Mouse (Mus musculus) inflammation-experienced regulatory T-cells (primary cell): ENCODE measurements around the gene Zcwpw1. TPM values are rescaled to one million over a fixed set of nuclear protein-coding genes. Genes with fewer than 3 reads are reported as not detected.

Experiments
- polyA plus RNA-seq, 2 experiments: library from polyadenylated mRNA; unstranded; fragments of 100-300 nt; shearing (Covaris generic); gene quantifications; one replicate each; pipeline ENCODE4 v1.2.1; 2017

Gene Zcwpw1
- polyA plus RNA-seq: 10 to 100 TPM; 10.4 to 23.8 TPM

GRCm38 (mm10) chr5:137787151-137787928, at the start of gene Zcwpw1, which contains the start of gene Mepce:
TSS of gene Zcwpw1 (plus strand) at chr5:137787798.
TSS of gene Mepce (minus strand) at chr5:137787655.

DNA sequence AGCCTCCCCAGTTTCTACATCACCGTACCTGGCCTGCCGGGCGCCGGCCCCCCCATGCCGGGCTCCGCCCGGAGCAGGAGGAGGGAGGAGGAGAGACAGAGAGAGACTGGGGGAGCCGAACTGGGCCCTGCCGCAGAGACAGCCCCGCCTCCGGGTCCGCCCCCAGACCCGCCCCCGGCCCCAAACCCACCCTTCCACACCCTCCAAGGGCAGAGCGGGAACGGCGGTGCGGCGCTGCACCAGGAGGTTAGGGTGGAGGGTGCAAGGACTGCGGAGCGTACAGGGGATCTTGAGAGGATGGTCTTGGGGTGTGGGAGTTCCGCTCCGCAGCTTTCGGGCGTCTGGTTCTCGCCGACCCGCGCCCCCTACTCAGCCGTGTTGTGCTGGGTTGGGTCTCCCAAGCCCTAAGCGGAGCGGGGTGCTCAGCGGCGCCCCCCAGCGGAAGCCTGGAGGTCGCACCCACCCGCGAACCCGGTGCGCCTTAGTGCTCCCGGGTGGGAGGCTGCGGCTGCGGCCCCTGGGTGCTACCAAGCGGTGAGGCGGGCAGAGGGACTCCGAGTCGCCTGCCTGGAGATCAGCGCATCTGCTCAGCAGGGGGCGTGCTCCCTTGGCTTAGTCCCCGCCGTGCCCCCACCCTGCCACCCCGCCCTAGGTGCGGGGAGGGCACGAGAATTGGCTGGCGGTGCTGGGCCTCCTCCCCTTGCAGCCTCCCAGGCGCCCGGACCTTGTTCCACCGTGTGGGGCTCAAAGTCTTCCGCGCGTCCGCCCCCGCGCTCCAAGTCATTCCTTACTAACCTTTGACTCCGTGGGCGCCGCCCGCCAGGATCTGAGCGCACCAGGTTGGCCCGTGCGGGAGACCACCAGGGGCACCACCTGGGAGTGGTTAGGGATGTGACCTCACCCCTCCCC, 46.3 kb upstream of the Zcwpw1 start, which contains the start of gene Nyap1:
Gene Nyap1, minus strand, starts transcription at position 585 of the 909 bp plus-strand sequence.

DNA sequence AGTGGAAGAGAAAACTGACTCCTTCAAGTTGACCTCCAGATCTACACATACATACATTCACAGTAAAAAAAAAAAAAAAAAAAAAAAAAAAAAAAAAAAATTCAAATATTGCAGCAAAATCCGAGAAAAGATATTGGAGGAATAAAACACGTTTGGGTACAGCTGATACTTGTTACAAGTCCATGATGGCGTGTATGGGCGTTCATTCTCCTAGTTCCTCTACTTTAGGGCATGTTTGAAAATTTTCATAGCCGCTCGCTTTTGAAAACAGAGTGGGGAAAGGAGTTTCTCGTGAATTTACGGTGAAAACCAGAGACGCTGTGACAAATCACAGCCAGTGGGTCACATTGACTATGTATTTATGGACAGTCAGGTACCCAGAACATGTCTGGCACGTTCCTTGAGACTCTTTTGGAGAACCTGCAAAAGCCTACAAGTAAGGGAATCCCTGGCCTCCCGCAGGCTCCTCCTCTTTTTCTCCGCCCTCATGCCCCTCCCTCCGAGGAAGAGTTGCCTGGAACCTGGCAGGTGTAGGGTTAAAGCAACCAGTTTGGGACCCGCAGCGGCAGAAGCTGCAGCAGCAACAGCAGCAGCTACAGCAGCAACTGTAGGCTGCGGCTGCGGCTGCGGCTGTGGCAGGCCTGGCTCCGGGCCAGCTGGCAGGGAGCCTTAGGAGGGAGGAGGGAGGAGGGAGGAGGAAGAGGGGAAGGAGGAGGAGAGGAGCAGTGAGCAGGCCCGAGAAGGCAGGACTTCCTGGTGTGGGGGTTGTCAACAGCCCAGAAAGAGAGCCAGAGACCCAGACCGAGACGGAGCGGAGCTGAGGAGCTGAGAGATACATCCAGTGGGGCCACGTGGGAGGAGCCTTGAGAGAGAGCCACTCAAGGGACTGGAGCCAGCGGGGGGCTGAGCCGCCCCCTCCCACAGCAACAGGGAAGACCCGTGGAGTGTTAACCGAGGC, 42.1 kb upstream of the Zcwpw1 start, which contains the start of gene Tsc22d4:
Gene Tsc22d4, plus strand, starts transcription at position 517 of the 958 bp plus-strand sequence.

GRCm38 (mm10) chr5:137778635-137779034, 9.0 kb upstream of the Zcwpw1 start, which contains the start of gene Ppp1r35:
TSS of gene Ppp1r35 (plus strand) at chr5:137778849.

DNA sequence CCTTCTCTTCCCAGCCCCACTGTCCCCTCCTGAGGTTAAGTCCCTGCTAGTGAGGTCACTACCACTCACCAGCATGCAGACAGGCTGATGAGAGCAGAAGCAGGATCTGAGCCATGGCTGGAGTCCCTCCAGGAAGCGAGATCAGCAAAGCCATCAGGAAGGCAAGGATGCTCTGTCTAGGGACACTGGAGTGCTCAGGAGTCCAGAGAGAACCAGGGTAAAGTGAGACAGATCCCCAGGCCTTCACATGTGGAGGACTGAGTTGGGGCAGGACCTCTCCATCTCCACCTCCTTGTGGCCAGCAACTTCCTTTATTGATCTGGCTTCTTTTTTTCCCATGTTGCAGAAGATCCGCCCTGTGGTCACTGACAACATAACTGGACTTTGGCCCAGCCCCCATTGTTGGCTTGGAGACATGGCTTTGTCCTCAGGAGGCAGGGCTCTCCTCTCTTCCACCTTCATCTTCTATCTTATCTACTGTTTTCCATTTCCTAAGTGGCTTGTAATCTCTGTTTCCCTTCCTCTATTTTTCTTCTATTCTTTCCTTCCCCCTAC, 48.4 kb downstream of the Zcwpw1 start, which contains the start of gene Pilra:
Gene Pilra, minus strand, starts transcription at position 316 of the 555 bp plus-strand sequence.

GRCm38 (mm10) chr5:137857960-137858710, 70.5 kb downstream of the Zcwpw1 start, which contains the start of gene Pilrb1:
TSS of gene Pilrb1 (minus strand) at chr5:137858106.

GRCm38 (mm10) chr5:137871644-137872380, 84.2 kb downstream of the Zcwpw1 start, which contains the start of gene Pilrb2:
TSS of gene Pilrb2 (minus strand) at chr5:137871815.

Other genes with a start within 250 kb of the Zcwpw1 start
- under 1 TPM in 1 of 2 experiments, not detected in 1; 0.76 TPM for gene Actl6b, start 234.3 kb upstream of the Zcwpw1 start, polyA plus RNA-seq
- gene Tfr2, start 218.0 kb upstream of the Zcwpw1 start, polyA plus RNA-seq: 1 to 10 TPM; 1.3 to 1.4 TPM
- 10 to 100 TPM; 85.5 to 87.9 TPM for gene Mospd3, start 186.7 kb upstream of the Zcwpw1 start, polyA plus RNA-seq
- gene Pcolce, start 174.0 kb upstream of the Zcwpw1 start, polyA plus RNA-seq: 1 to 10 TPM in 1 of 2 experiments, under 1 TPM in 1; 0.69 to 1.2 TPM
- gene Fbxo24, start 158.8 kb upstream of the Zcwpw1 start, polyA plus RNA-seq: under 1 TPM; 0.33 to 0.52 TPM
- 100 to 1,000 TPM; 290 to 324 TPM for gene Lrch4, start 158.7 kb upstream of the Zcwpw1 start, polyA plus RNA-seq
- gene Gm20605, start 158.6 kb upstream of the Zcwpw1 start, polyA plus RNA-seq: 10 to 100 TPM; 73.7 to 90.1 TPM
- 100 to 1,000 TPM; 128 to 152 TPM for gene Sap25, start 146.5 kb upstream of the Zcwpw1 start, polyA plus RNA-seq
- under 1 TPM in 1 of 2 experiments, not detected in 1; 0.99 TPM for gene Irs3, start 142.1 kb upstream of the Zcwpw1 start, polyA plus RNA-seq
- 10 to 100 TPM; 24.5 to 38.9 TPM for gene Agfg2, start 103.1 kb upstream of the Zcwpw1 start, polyA plus RNA-seq
- 1 to 10 TPM in 1 of 2 experiments, under 1 TPM in 1; 0.16 to 1.3 TPM for gene Nyap1, start 46.2 kb upstream of the Zcwpw1 start, polyA plus RNA-seq
- gene Tsc22d4, start 42.1 kb upstream of the Zcwpw1 start, polyA plus RNA-seq: 100 to 1,000 TPM; 338 to 405 TPM
- 100 to 1,000 TPM; 101 to 106 TPM for gene Ppp1r35, start 8.9 kb upstream of the Zcwpw1 start, polyA plus RNA-seq
- 10 to 100 TPM; 34.7 to 39.4 TPM for gene Mepce, start 143 bp upstream of the Zcwpw1 start, polyA plus RNA-seq
- gene Pilra, start 48.5 kb downstream of the Zcwpw1 start, polyA plus RNA-seq: 1 to 10 TPM in 1 of 2 experiments, under 1 TPM in 1; 0.36 to 4.3 TPM
- gene Pilrb1, start 70.3 kb downstream of the Zcwpw1 start, polyA plus RNA-seq: under 1 TPM in 1 of 2 experiments, not detected in 1; 0.56 TPM
- gene Pilrb2, start 84.0 kb downstream of the Zcwpw1 start, polyA plus RNA-seq: 1 to 10 TPM in 1 of 2 experiments, not detected in 1; 6.5 TPM
- 1 to 10 TPM in 1 of 2 experiments, under 1 TPM in 1; 0.11 to 1.0 TPM for gene Cyp3a13, start 133.8 kb downstream of the Zcwpw1 start, polyA plus RNA-seq
- under 1 TPM in 1 of 2 experiments, not detected in 1; 0.04 TPM for gene Gjc3, start 175.3 kb downstream of the Zcwpw1 start, polyA plus RNA-seq
- gene Azgp1, start 193.7 kb downstream of the Zcwpw1 start, polyA plus RNA-seq: 1 to 10 TPM in 1 of 2 experiments, under 1 TPM in 1; 0.23 to 1.0 TPM
- gene Smok3a, start 233.5 kb downstream of the Zcwpw1 start, polyA plus RNA-seq: 1 to 10 TPM in 1 of 2 experiments, under 1 TPM in 1; 0.11 to 2.1 TPM
- gene Smok3b, start 233.6 kb downstream of the Zcwpw1 start, polyA plus RNA-seq: 1 to 10 TPM in 1 of 2 experiments, not detected in 1; 7.7 TPM